Mouse (Mus musculus) frontal cortex, postnatal 36 days (tissue): Measurements from ENCODE around the gene Gabarap.
A peak's percentile ranks its signal among the peaks of the same experiment; 100 is the strongest.
"Not testable (repeated sequence)": the region's sequence is repeated elsewhere in the genome, so short reads cannot be mapped to it uniquely, and the experiment has no call there.

Experiments
- DNase-seq, 2 experiments: peaks; one replicate each; pipeline ENCODE4 v3.0.0; 2022; ENCODE audit warnings: low spot score in 2 of 2

The Gabarap gene

GRCm38 (mm10) chr11:69990850-69991691, at the start of gene Gabarap:
Gene Gabarap, plus strand, starts transcription at chr11:69991143.
- DNase-seq: peak; percentile 96 to 97

- no peak for DNase-seq
Measured at GRCm38 (mm10) chr11:69945216-69945615, 45.7 kb upstream of the Gabarap start.

GRCm38 (mm10) chr11:69945997-69946891, 44.7 kb upstream of the Gabarap start:
- no peak for DNase-seq

- DNase-seq: no peak
Measured at GRCm38 (mm10) chr11:69947337-69948065, 43.4 kb upstream of the Gabarap start.

- DNase-seq: peak; percentile 27 to 40
Measured at GRCm38 (mm10) chr11:69948066-69948762, 42.7 kb upstream of the Gabarap start, which contains the start of gene Slc2a4. Gene Slc2a4, minus strand, starts transcription at chr11:69948188.

- DNase-seq: peak; percentile 63 to 84
Measured at GRCm38 (mm10) chr11:69948763-69949150, 42.2 kb upstream of the Gabarap start.

GRCm38 (mm10) chr11:69950807-69951459, 40.0 kb upstream of the Gabarap start:
- DNase-seq: no peak

- DNase-seq: no peak
Measured at GRCm38 (mm10) chr11:69952274-69952673, 38.7 kb upstream of the Gabarap start.

- no peak for DNase-seq
Measured at GRCm38 (mm10) chr11:69953267-69953915, 37.6 kb upstream of the Gabarap start.

GRCm38 (mm10) chr11:69955618-69956017, 35.3 kb upstream of the Gabarap start:
- not testable (repeated sequence) for DNase-seq

- DNase-seq: no peak
Measured at GRCm38 (mm10) chr11:69956218-69956617, 34.7 kb upstream of the Gabarap start.

- DNase-seq: no peak
Measured at GRCm38 (mm10) chr11:69960616-69961015, 30.3 kb upstream of the Gabarap start.

GRCm38 (mm10) chr11:69961841-69962240, 29.1 kb upstream of the Gabarap start:
- no peak for DNase-seq

- DNase-seq: no peak
Measured at GRCm38 (mm10) chr11:69964650-69965270, 26.2 kb upstream of the Gabarap start, which contains the start of gene Cldn7. Gene Cldn7, plus strand, starts transcription at chr11:69964779.

- no peak for DNase-seq
Measured at GRCm38 (mm10) chr11:69965271-69966005, 25.5 kb upstream of the Gabarap start.

- DNase-seq: no peak
Measured at GRCm38 (mm10) chr11:69966006-69966859, 24.7 kb upstream of the Gabarap start.

- DNase-seq: no peak
Measured at GRCm38 (mm10) chr11:69966860-69967517, 24.0 kb upstream of the Gabarap start.
